Mouse (Mus musculus) midbrain, embryonic 16.5 days (tissue): ENCODE results near the gene Lcn12. TPM values are rescaled to one million over a fixed set of nuclear protein-coding genes. Genes with fewer than 3 reads are reported as not detected.

Experiments
- ATAC-seq: fragments of 200-750 bp; cut with Nextera tagmentation; 2 replicates; pipeline ENCODE4 v1.8.0; 2017; ENCODE audit warnings: moderate TSS enrichment
- H3K27ac ChIP-seq: fragments of 300-500 bp; sonication (generic); 2 replicates; pipeline ENCODE4 v1.5.1; 2014; ENCODE audit warnings: mild to moderate bottlenecking, low read length, mixed read lengths
- H3K27me3 ChIP-seq: fragments of 300-500 bp; sonication (generic); 2 replicates; pipeline ENCODE4 v1.6.1; 2014; ENCODE audit warnings: low read depth, low read length, mixed read lengths; ENCODE audit not compliant: control insufficient read depth, insufficient read depth
- H3K36me3 ChIP-seq: fragments of 300-500 bp; sonication (generic); 2 replicates; pipeline ENCODE4 v1.6.1; 2014; ENCODE audit warnings: mild to moderate bottlenecking, low read length, moderate library complexity, mixed read lengths; ENCODE audit not compliant: control insufficient read depth, insufficient read depth
- H3K4me1 ChIP-seq: fragments of 300-500 bp; sonication (generic); 2 replicates; pipeline ENCODE4 v1.6.1; 2014; ENCODE audit warnings: mild to moderate bottlenecking, low read length, mixed read lengths; ENCODE audit not compliant: control insufficient read depth, insufficient read depth
- H3K4me2 ChIP-seq: fragments of 300-500 bp; sonication (generic); 2 replicates; pipeline ENCODE4 v1.6.1; 2014; ENCODE audit warnings: mild to moderate bottlenecking, low read length, mixed read lengths
- H3K4me3 ChIP-seq: fragments of 300-500 bp; sonication (generic); 2 replicates; pipeline ENCODE4 v1.5.1; 2014; ENCODE audit warnings: low read depth, mild to moderate bottlenecking, low read length, moderate library complexity, mixed read lengths
- H3K9ac ChIP-seq: fragments of 300-500 bp; sonication (generic); 2 replicates; pipeline ENCODE4 v1.6.1; 2014; ENCODE audit warnings: low read depth, low read length, mixed read lengths
- H3K9me3 ChIP-seq: fragments of 300-500 bp; sonication (generic); replicated peaks from 2 replicates; pipeline ENCODE4 v1.6.1; 2014; ENCODE audit warnings: mild to moderate bottlenecking, low read length, mixed read lengths; ENCODE audit not compliant: control insufficient read depth, poor library complexity, severe bottlenecking
- WGBS: fragments of 180-500 bp; shearing (Covaris S2); extraction: QIAGEN DNeasy Blood & Tissue Kit; methylation state at CpG from one replicate; pipeline ENCODE4 v1.1.7; 2014; 5-methylcytosine and 5-hydroxymethylcytosine counted together
- polyA plus RNA-seq: library from polyadenylated mRNA; unstranded; fragments of >200 nt; fragmentation: Nextera tagmentation; extraction: Ambion mirVana; gene quantifications from 2 replicates; pipeline ENCODE4 v1.2.1, GENCODE M21; 2015

Gene Lcn12
- polyA plus RNA-seq = not detected in 2 replicates

DNA sequence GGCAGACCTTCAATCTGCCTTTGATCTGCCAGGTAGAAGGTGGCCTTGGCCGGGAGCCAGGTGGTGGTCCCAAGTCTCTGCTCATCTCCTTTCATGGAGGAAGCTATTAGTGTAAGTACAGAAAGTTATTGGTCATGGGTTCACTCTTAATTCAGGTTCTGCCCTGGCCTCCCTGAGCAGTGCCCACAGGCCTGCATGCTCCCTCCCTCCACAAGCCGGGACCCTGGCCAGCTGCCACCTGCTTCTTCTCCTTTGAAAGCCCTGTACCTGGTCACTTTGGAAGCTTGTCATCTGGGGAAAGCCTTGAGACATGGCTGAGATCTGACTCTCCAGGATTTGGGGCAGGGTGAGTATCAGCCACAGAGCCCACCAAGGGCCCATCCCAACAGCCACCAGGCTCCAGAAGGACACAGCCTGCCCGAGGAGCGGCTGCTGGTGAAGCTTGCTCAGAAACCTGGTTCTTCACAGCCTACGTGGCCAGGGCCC is at the start of gene Lcn12:
Gene Lcn12, minus strand, starts transcription at position 436 of the 486 bp plus-strand sequence.
- H3K4me2 ChIP-seq = no peak within 1 kb of the TSS
- H3K27ac ChIP-seq = no peak within 1 kb of the TSS
- ATAC-seq = no peak
- no peak within 1 kb of the TSS for H3K4me3 ChIP-seq
- 92% methylated on average over 5 of the region's 5 CpGs for WGBS
- H3K27me3 ChIP-seq = no peaks in the 10 kb centered on the region
- H3K9ac ChIP-seq = no peak within 1 kb of the TSS
- no peaks in the 10 kb centered on the region for H3K36me3 ChIP-seq
- no peaks in the 10 kb centered on the region for H3K4me1 ChIP-seq
- no peaks in the 10 kb centered on the region for H3K9me3 ChIP-seq

GRCm38 (mm10) chr2:25541644-25542367 is 48.1 kb upstream of the Lcn12 start:
- Histone ChIP-seq H3K36me3 (no peaks in the 10 kb centered on the region), H3K9me3 (no peaks in the 10 kb centered on the region), H3K27ac (no peak overlapping the region), H3K9ac (no peak overlapping the region), H3K4me3 (no peak overlapping the region), H3K27me3 (no peaks in the 10 kb centered on the region), H3K4me1 (peaks cover 6% of the 10 kb centered on the region), H3K4me2 (no peak overlapping the region)
- no peak for ATAC-seq
- WGBS = 93% methylated on average over 10 of the region's 10 CpGs

DNA sequence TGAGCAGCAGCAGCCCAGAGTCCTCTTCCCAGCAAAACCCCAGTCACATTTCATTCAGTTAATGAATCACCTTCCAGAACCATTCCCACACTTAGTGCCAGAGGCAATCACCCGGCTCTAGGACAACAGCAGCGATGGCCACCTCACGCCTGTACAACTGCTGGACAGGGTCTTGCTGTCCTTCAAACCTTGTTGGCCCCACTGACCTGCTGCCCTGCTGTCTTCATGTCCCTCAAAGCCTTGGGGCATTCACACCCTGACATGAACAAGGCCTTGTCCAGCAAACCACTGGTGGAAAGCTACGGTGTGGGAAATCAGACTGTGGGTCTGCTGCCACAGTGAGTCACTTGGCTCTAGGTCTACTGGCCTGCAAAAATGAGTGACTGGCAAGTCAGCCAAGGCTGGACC is 46.8 kb upstream of the Lcn12 start:
- H3K9me3 ChIP-seq = no peaks in the 10 kb centered on the region
- no peak overlapping the region for H3K9ac ChIP-seq
- H3K27ac ChIP-seq = no peak overlapping the region
- WGBS = 93% methylated on average over 4 of the region's 4 CpGs
- no peak overlapping the region for H3K4me3 ChIP-seq
- no peaks in the 10 kb centered on the region for H3K27me3 ChIP-seq
- H3K36me3 ChIP-seq = no peaks in the 10 kb centered on the region
- no peak for ATAC-seq
- no peak overlapping the region for H3K4me2 ChIP-seq
- H3K4me1 ChIP-seq = no peaks in the 10 kb centered on the region

DNA sequence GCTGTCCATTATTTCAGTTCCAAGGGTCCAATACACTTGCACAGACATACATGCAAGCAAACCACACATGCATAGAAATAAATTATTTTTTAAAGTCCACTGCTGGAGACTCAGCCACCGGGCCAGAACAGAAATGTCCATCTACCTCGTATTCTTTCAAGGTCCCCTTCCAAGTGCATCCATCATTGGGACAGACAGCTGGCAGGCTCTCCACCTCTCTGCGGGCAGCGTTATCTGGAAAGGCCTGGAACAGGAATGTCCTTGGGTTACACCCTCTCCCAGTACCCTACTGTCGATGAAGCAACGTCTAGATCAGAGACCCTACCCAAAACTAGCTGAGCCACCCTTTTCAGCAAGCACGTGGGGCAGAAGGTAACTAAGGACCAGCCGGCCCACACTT is 42.8 kb upstream of the Lcn12 start:
- Histone ChIP-seq H3K4me1 (no peaks in the 10 kb centered on the region), H3K4me2 (no peak overlapping the region), H3K4me3 (no peak overlapping the region), H3K9me3 (no peaks in the 10 kb centered on the region), H3K9ac (no peak overlapping the region), H3K27me3 (no peaks in the 10 kb centered on the region), H3K27ac (no peak overlapping the region), H3K36me3 (no peaks in the 10 kb centered on the region)
- 95% methylated on average over 8 of the region's 8 CpGs for WGBS
- ATAC-seq = no peak

- ATAC-seq = no peak
- 100% methylated on average over 2 of the region's 2 CpGs for WGBS
- Histone ChIP-seq H3K27me3 (no peaks in the 10 kb centered on the region), H3K4me3 (no peak overlapping the region), H3K9me3 (no peaks in the 10 kb centered on the region), H3K4me2 (no peak overlapping the region), H3K36me3 (no peaks in the 10 kb centered on the region), H3K9ac (no peak overlapping the region), H3K4me1 (no peaks in the 10 kb centered on the region), H3K27ac (no peak overlapping the region)
These were observed 41.1 kb upstream of the Lcn12 start for GRCm38 (mm10) chr2:25534866-25535182.

DNA sequence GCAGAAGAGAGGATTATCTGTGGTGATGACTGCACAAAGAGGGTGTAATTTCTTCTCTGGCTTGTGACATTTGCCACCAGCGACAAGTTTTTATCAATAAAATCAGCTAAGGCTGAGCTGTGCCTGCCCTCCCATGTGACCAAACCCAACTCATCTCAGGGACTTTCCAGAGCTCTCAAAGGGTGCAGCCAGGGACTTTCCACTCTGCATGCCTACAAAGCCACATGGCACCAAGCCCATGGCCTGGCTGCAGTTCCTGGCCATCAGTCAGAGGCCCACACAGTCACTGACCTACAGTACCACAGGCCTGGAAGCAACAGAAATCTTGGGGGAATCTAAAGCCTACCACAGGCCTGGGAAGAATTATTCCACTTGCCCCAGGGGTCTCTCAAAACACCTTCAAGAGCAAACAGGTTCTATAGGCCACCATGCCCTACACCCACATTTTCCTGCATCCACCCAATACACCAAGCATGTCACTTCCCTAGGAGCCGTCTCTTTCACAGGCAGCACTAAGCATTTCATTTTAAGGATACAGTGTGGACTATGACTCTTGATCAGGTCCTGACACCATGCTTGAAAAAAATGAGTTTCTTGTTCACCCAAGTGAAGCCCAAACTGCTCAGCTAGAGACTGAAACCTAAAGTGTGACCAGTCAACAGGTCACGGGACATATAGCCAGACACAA is 40.6 kb upstream of the Lcn12 start:
- H3K9ac ChIP-seq = no peak overlapping the region
- no peak overlapping the region for H3K27ac ChIP-seq
- no peak overlapping the region for H3K4me3 ChIP-seq
- H3K4me2 ChIP-seq = no peak overlapping the region
- H3K4me1 ChIP-seq = no peaks in the 10 kb centered on the region
- WGBS = 91% methylated on average over 3 of the region's 3 CpGs
- no peaks in the 10 kb centered on the region for H3K9me3 ChIP-seq
- ATAC-seq = no peak
- no peaks in the 10 kb centered on the region for H3K27me3 ChIP-seq
- H3K36me3 ChIP-seq = 0 out of 2 replicates have a peak, but pooled peaks cover under 1% of the 10 kb centered on the region

DNA sequence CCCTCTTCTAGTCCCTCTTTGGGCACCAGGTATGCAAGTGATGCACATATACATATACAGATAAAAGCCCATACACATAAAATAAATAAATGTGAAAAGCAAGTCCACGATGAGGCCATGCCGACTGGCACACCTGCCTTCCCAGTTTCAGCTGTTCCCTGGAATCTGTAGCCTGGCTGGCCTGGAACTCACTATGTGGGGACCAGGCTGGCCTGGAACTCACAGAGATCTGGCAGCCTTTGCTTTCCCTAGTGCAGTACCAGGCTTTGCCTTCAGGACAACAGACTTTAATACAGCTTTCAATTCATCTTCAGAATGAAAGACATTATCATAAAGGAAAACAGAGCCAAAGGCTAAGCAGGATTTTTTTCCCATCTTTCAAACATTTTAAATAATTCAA is 40.0 kb upstream of the Lcn12 start:
- H3K4me1 ChIP-seq = no peaks in the 10 kb centered on the region
- 0 out of 2 replicates have a peak, but pooled peaks cover 5% of the 10 kb centered on the region for H3K36me3 ChIP-seq
- no peak overlapping the region for H3K4me3 ChIP-seq
- no peaks in the 10 kb centered on the region for H3K9me3 ChIP-seq
- H3K9ac ChIP-seq = no peak overlapping the region
- no peak for ATAC-seq
- no peak overlapping the region for H3K27ac ChIP-seq
- no peak overlapping the region for H3K4me2 ChIP-seq
- no peaks in the 10 kb centered on the region for H3K27me3 ChIP-seq
- WGBS = 100% methylated on average over 2 of the region's 2 CpGs

GRCm38 (mm10) chr2:25526510-25527302 is 33.0 kb upstream of the Lcn12 start:
- ATAC-seq = no peak
- no peaks in the 10 kb centered on the region for H3K4me1 ChIP-seq
- H3K27ac ChIP-seq = no peak overlapping the region
- H3K9me3 ChIP-seq = no peaks in the 10 kb centered on the region
- H3K4me3 ChIP-seq = no peak overlapping the region
- H3K36me3 ChIP-seq = peaks cover 30% of the 10 kb centered on the region
- no peak overlapping the region for H3K4me2 ChIP-seq
- no peaks in the 10 kb centered on the region for H3K27me3 ChIP-seq
- WGBS = 92% methylated on average over 9 of the region's 9 CpGs
- H3K9ac ChIP-seq = no peak overlapping the region

GRCm38 (mm10) chr2:25509912-25510311 is 16.2 kb upstream of the Lcn12 start:
- H3K36me3 ChIP-seq = peaks cover 8% of the 10 kb centered on the region
- no peaks in the 10 kb centered on the region for H3K27me3 ChIP-seq
- H3K4me1 ChIP-seq = no peaks in the 10 kb centered on the region
- no peaks in the 10 kb centered on the region for H3K9me3 ChIP-seq
- H3K9ac ChIP-seq = no peak overlapping the region
- H3K4me2 ChIP-seq = no peak overlapping the region
- no peak for ATAC-seq
- H3K27ac ChIP-seq = no peak overlapping the region
- H3K4me3 ChIP-seq = no peak overlapping the region
- WGBS = 74% methylated on average over 3 of the region's 3 CpGs
